Mouse (Mus musculus) lung, adult 2 months (tissue): ENCODE measurements around the gene Mapk14.

Experiments
- CTCF ChIP-seq: fragments of 200-500 bp; IDR thresholded peaks from 2 replicates; pipeline ENCODE4 v1.5.1; 2011; ENCODE audit warnings: mild to moderate bottlenecking, low read length, control low read depth; ENCODE audit not compliant: insufficient read depth
- POLR2A ChIP-seq: fragments of 200-500 bp; IDR thresholded peaks from 2 replicates; pipeline ENCODE4 v1.6.1; 2011; ENCODE audit warnings: low read depth, mild to moderate bottlenecking, control low read depth, low read length, borderline replicate concordance; ENCODE audit errors: extremely low read depth

GRCm38 (mm10) chr17:28711237-28711636, 20.1 kb downstream of the Mapk14 start:
- TF ChIP-seq CTCF = no peak
- no peak for TF ChIP-seq POLR2A
